Mouse (Mus musculus) megakaryocyte progenitor cell, adult 5-6 weeks (primary cell): ENCODE data around the gene Htr1a. TPM values are rescaled to one million over a fixed set of nuclear protein-coding genes. Genes with fewer than 3 reads are reported as not detected.
A peak's percentile ranks its signal among the peaks of the same experiment; 100 is the strongest.

ENCODE experiments used
- ATAC-seq: replicated peaks from 2 replicates; pipeline ENCODE4 v1.8.0; 2016; ENCODE audit warnings: mild to moderate bottlenecking, moderate TSS enrichment, inconsistent platforms; ENCODE audit not compliant: poor library complexity
- total RNA-seq, 2 experiments: library from RNA; stranded (forward) in 1 of 2; stranded (reverse) in 1 of 2; fragments of 157-497, 149-512 nt in 1 of 2; fragments of 200-1000 nt in 1 of 2; gene quantifications; 2 replicates each; pipeline versions ENCODE4 v1.2.3 to v1.2.4; 2015 to 2017

The Htr1a gene
- total RNA-seq (2015) (not detected in 2 replicates), total RNA-seq (2017) (not detected in 2 replicates)

DNA sequence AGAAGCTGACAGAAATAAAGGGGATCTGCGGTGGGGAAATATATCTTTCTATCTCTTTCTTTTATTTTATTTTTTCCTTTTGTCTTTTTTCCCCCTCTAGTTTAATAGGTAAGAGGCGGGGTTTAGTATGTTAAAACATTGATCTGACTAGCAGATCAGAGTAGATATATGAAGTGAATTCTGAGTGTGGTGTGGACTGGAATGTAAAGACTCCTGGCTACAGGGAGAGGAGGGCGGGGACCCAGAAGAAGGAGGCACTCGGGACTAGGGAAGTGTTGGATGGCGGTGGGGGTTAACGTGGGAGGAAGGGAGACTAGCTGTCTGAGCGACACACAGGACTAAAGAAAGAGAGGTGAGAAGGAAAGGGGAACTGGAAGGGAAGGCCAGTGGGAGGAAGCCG lies at the start of gene Htr1a:
Gene Htr1a, plus strand, starts transcription at position 301 of the 400 bp plus-strand sequence.
- ATAC-seq: no peak

GRCm38 (mm10) chr13:105411535-105412326 lies 31.7 kb upstream of the Htr1a start:
- no peak for ATAC-seq

- no peak for ATAC-seq
Observed at GRCm38 (mm10) chr13:105412327-105412722, 31.1 kb upstream of the Htr1a start.

DNA sequence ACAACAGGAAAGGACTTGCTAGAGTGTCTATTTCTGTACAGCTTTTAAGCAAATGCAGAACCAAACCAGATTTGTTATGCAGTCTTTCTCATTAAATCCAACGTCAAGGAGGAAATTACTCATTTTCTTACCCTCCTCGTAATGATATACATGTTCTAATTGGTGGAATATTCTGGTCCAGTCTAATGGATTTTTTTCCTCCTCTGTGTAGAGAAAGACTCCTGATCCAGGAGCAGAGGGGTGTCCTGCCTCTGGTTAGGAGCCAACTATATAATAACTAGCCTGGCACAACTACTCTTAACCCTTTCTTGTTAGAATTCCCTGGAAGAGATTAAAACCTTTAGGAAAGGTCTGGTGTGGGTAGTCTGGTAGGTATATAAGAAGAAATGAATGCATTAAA lies 10.3 kb upstream of the Htr1a start:
- no peak for ATAC-seq

DNA sequence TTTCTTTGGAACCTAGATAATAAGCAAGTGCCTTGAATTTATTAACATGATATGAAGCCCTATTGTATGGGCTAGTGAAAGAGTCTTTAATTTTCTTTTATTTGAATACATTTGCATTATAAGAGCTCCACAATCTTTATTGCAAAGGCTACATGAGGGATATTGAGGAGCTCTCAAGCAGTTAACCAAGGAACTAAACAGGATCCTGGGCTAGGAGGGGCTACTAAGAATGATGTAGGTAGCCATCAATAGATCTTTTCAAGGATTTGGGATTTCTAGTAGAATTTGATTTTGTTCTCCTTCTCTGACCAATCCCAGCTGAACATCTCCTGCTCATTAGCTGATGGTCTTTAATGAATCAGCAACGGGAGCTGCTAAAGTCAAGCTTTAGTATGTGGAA lies 9.8 kb upstream of the Htr1a start:
- no peak for ATAC-seq

- peak; percentile 95 for ATAC-seq
Observed at GRCm38 (mm10) chr13:105442576-105442975, 863 bp upstream of the Htr1a start.

DNA sequence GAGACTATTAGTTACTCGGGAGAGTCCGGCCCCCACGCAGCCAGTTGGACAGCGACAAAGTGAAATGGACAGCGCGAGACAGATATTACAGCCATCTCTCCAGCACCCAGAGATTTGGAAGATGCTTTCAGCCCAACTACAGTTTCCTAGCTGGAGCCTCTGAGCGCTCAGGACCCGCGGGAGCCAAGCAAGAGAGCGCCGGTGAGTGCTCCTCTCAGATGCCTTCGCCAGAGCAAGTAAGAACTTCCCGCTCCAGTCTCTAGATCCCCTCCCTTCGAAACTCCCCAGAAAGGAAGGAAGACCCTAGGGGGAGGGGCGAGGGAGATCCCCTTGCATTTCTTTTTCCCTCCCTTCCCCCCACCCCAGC lies 415 bp downstream of the Htr1a start:
- no peak for ATAC-seq

- ATAC-seq: 0 out of 2 replicates have a peak, but pooled peaks have one; percentile 5
Observed at GRCm38 (mm10) chr13:105444238-105444894, 927 bp downstream of the Htr1a start.

- no peak for ATAC-seq
Observed at GRCm38 (mm10) chr13:105444895-105445281, 1.4 kb downstream of the Htr1a start.

DNA sequence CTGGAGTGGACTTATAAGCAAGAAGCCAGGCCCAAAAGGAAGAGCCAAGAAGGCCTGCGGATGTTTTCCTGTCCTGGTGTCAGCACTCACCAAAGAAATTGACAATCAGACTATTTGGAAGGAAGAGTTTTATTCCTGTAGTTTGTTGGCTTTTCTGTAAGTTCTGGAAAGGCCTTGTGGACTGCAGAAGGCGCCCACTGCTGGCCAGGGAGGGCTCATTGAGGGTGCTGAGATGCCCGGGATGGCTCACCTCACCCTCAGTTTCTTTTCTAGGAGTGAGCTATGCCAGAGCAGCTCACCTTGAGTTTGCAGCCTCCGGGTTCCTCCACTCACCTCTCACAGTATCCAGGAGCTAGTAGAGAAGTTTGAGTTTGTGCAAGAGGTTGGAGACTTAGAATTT lies 2.8 kb downstream of the Htr1a start:
- ATAC-seq: no peak

DNA sequence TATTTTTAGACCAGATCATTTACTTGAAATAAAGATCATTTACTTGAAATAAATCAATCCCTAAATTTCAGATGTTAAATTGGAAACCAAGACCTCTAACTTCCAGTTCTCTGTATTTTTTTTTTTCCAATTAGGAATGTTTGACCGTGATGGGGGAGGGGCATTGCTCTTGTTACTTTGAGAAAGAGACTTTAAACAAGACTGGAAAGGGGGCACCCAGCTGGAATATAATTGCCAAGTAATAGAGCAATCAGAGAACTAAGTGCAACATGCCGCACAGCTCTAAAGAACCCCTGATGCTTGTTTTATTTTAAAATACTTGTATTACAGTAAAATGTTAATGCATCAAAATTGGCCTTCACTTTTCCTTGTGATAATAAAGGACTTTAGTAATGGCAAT lies 4.3 kb downstream of the Htr1a start:
- ATAC-seq: no peak

GRCm38 (mm10) chr13:105451536-105451935 lies 8.1 kb downstream of the Htr1a start:
- ATAC-seq: no peak

Other genes starting within 250 kb of the Htr1a start
- gene Rnf180, start 148.8 kb upstream of the Htr1a start, total RNA-seq (2015): 3.2 and 3.9 TPM in 2 replicates
- 1.8 and 2.0 TPM in 2 replicates for gene Rnf180, start 148.8 kb upstream of the Htr1a start, total RNA-seq (2017)